Mouse (Mus musculus) heart, embryonic 16.5 days (tissue): ENCODE measurements around the gene 6330409D20Rik. TPM values are rescaled to one million over a fixed set of nuclear protein-coding genes. Genes with fewer than 3 reads are reported as not detected.

Experiments
- ATAC-seq: fragments of 200-750 bp; cut with Nextera tagmentation; replicated peaks from 2 replicates; pipeline ENCODE4 v1.8.0; 2017; ENCODE audit warnings: moderate number of reproducible peaks; ENCODE audit not compliant: insufficient read depth, low FRiP score; ENCODE audit errors: extremely low read depth
- H3K27ac ChIP-seq: fragments of 300-500 bp; sonication (generic); 2 replicates; pipeline ENCODE4 v1.5.1; 2014; ENCODE audit warnings: mild to moderate bottlenecking, low read length, control low read depth, moderate library complexity
- H3K27me3 ChIP-seq: fragments of 300-500 bp; sonication (generic); 2 replicates; pipeline ENCODE4 v1.6.1; 2014; ENCODE audit warnings: low read length, mixed read lengths; ENCODE audit not compliant: control insufficient read depth, insufficient read depth
- H3K36me3 ChIP-seq: fragments of 300-500 bp; sonication (generic); 2 replicates; pipeline ENCODE4 v1.6.1; 2014; ENCODE audit not compliant: control insufficient read depth, insufficient read depth
- H3K4me1 ChIP-seq: fragments of 300-500 bp; sonication (generic); 2 replicates; pipeline ENCODE4 v1.6.1; 2014; ENCODE audit warnings: low read length, mixed read lengths; ENCODE audit not compliant: control insufficient read depth, insufficient read depth
- H3K4me2 ChIP-seq: fragments of 300-500 bp; sonication (generic); 2 replicates; pipeline ENCODE4 v1.6.1; 2014; ENCODE audit warnings: low read depth, mild to moderate bottlenecking, control low read depth, low read length
- H3K4me3 ChIP-seq: fragments of 300-500 bp; sonication (generic); 2 replicates; pipeline ENCODE4 v1.5.1; 2014; ENCODE audit warnings: mild to moderate bottlenecking, control low read depth, low read length
- H3K9ac ChIP-seq: fragments of 300-500 bp; sonication (generic); 2 replicates; pipeline ENCODE4 v1.6.1; 2014; ENCODE audit warnings: low read length, control low read depth
- H3K9me3 ChIP-seq: fragments of 300-500 bp; sonication (generic); replicated peaks from 2 replicates; pipeline ENCODE4 v1.6.1; 2016; ENCODE audit warnings: low read length; ENCODE audit not compliant: control insufficient read depth
- WGBS: fragments of 180-500 bp; shearing (Covaris S2); extraction: QIAGEN DNeasy Blood & Tissue Kit; methylation state at CpG from one replicate; pipeline ENCODE4 v1.1.7; 2014; 5-methylcytosine and 5-hydroxymethylcytosine counted together
- polyA plus RNA-seq: library from polyadenylated mRNA; unstranded; fragments of >200 nt; fragmentation: Nextera tagmentation; extraction: Ambion mirVana; gene quantifications from 2 replicates; pipeline ENCODE4 v1.2.1, GENCODE M21; 2015

6330409D20Rik gene
- polyA plus RNA-seq, 1 experiment from 2014 or later: 0.26 TPM

GRCm38 (mm10) chr2:32705018-32705417 lies 35.8 kb downstream of the 6330409D20Rik start:
- ATAC-seq: no peak
- H3K4me2 ChIP-seq: no peak overlapping the region
- H3K9ac ChIP-seq: no peak overlapping the region
- H3K27ac ChIP-seq: no peak overlapping the region
- no peaks in the 10 kb centered on the region for H3K4me1 ChIP-seq
- WGBS: 92% methylated on average over 7 of the region's 7 CpGs
- H3K4me3 ChIP-seq: no peak overlapping the region
- H3K9me3 ChIP-seq: no peaks in the 10 kb centered on the region
- no peaks in the 10 kb centered on the region for H3K27me3 ChIP-seq
- peaks cover 49% of the 10 kb centered on the region for H3K36me3 ChIP-seq

- ATAC-seq: no peak
- Histone ChIP-seq H3K4me2 (no peak within 1 kb of the TSS), H3K4me1 (no peaks in the 10 kb centered on the region), H3K27ac (no peak within 1 kb of the TSS), H3K9me3 (no peaks in the 10 kb centered on the region), H3K36me3 (peaks cover 42% of the 10 kb centered on the region), H3K9ac (no peak within 1 kb of the TSS), H3K27me3 (no peaks in the 10 kb centered on the region), H3K4me3 (no peak within 1 kb of the TSS)
- WGBS: 76% methylated on average over 2 of the region's 2 CpGs
These were observed 36.8 kb downstream of the 6330409D20Rik start, which contains the start of gene Fpgs for GRCm38 (mm10) chr2:32704021-32704421. Gene Fpgs (minus strand): TSS chr2:32704145.

- 93% methylated on average over 8 of the region's 8 CpGs for WGBS
- no peak overlapping the region for H3K4me2 ChIP-seq
- no peak for ATAC-seq
- H3K36me3 ChIP-seq: peaks cover 34% of the 10 kb centered on the region
- H3K9me3 ChIP-seq: no peaks in the 10 kb centered on the region
- H3K27ac ChIP-seq: no peak overlapping the region
- H3K27me3 ChIP-seq: no peaks in the 10 kb centered on the region
- H3K4me3 ChIP-seq: no peak overlapping the region
- no peaks in the 10 kb centered on the region for H3K4me1 ChIP-seq
- H3K9ac ChIP-seq: no peak overlapping the region
These were observed 37.8 kb downstream of the 6330409D20Rik start for GRCm38 (mm10) chr2:32703046-32703445.

- no peaks in the 10 kb centered on the region for H3K27me3 ChIP-seq
- 79% methylated on average over 14 of the region's 14 CpGs for WGBS
- H3K9ac ChIP-seq: no peak overlapping the region
- H3K4me3 ChIP-seq: no peak overlapping the region
- H3K4me2 ChIP-seq: no peak overlapping the region
- H3K9me3 ChIP-seq: no peaks in the 10 kb centered on the region
- no peaks in the 10 kb centered on the region for H3K4me1 ChIP-seq
- H3K36me3 ChIP-seq: peaks cover 19% of the 10 kb centered on the region
- no peak for ATAC-seq
- no peak overlapping the region for H3K27ac ChIP-seq
These were observed 39.7 kb downstream of the 6330409D20Rik start for GRCm38 (mm10) chr2:32700966-32701743.

- H3K27ac ChIP-seq: no peak overlapping the region
- no peaks in the 10 kb centered on the region for H3K9me3 ChIP-seq
- H3K27me3 ChIP-seq: no peaks in the 10 kb centered on the region
- 72% methylated on average over 6 of the region's 6 CpGs for WGBS
- no peak for ATAC-seq
- H3K9ac ChIP-seq: no peak overlapping the region
- H3K4me1 ChIP-seq: no peaks in the 10 kb centered on the region
- H3K4me2 ChIP-seq: no peak overlapping the region
- H3K4me3 ChIP-seq: no peak overlapping the region
- peaks cover 8% of the 10 kb centered on the region for H3K36me3 ChIP-seq
These were observed 41.1 kb downstream of the 6330409D20Rik start for GRCm38 (mm10) chr2:32699680-32700079.

- 78% methylated on average over 12 of the region's 12 CpGs for WGBS
- no peaks in the 10 kb centered on the region for H3K36me3 ChIP-seq
- peak overlapping the region; percentile 78 for H3K4me2 ChIP-seq
- ATAC-seq: no peak
- no peaks in the 10 kb centered on the region for H3K27me3 ChIP-seq
- peak overlapping the region; percentile 67 for H3K27ac ChIP-seq
- peak overlapping the region; percentile 71 for H3K9ac ChIP-seq
- H3K4me3 ChIP-seq: peak overlapping the region; percentile 85
- H3K9me3 ChIP-seq: no peaks in the 10 kb centered on the region
- H3K4me1 ChIP-seq: peaks cover 8% of the 10 kb centered on the region
These were observed 46.1 kb downstream of the 6330409D20Rik start for GRCm38 (mm10) chr2:32694691-32695090.

- Histone ChIP-seq H3K4me1 (peaks cover 8% of the 10 kb centered on the region), H3K4me2 (peak overlapping the region; percentile 78), H3K9ac (peak overlapping the region; percentile 94), H3K9me3 (no peaks in the 10 kb centered on the region), H3K27ac (peak overlapping the region; percentile 86), H3K27me3 (no peaks in the 10 kb centered on the region), H3K4me3 (peak overlapping the region; percentile 85), H3K36me3 (no peaks in the 10 kb centered on the region)
- WGBS: 0% methylated on average over 51 of the region's 51 CpGs
- peak; percentile 97 for ATAC-seq
These were observed 46.9 kb downstream of the 6330409D20Rik start for GRCm38 (mm10) chr2:32693823-32694411.

- H3K27me3 ChIP-seq: no peaks in the 10 kb centered on the region
- H3K4me2 ChIP-seq: peak overlapping the region; percentile 78
- peak overlapping the region; percentile 94 for H3K9ac ChIP-seq
- no peaks in the 10 kb centered on the region for H3K36me3 ChIP-seq
- peak overlapping the region; percentile 86 for H3K27ac ChIP-seq
- no peak for ATAC-seq
- H3K9me3 ChIP-seq: no peaks in the 10 kb centered on the region
- 17% methylated on average over 7 of the region's 7 CpGs for WGBS
- peaks cover 8% of the 10 kb centered on the region for H3K4me1 ChIP-seq
- peak overlapping the region; percentile 85 for H3K4me3 ChIP-seq
These were observed 47.5 kb downstream of the 6330409D20Rik start for GRCm38 (mm10) chr2:32693282-32693681.

GRCm38 (mm10) chr2:32692496-32692895 lies 48.3 kb downstream of the 6330409D20Rik start:
- H3K4me3 ChIP-seq: no peak overlapping the region
- H3K9me3 ChIP-seq: no peaks in the 10 kb centered on the region
- H3K9ac ChIP-seq: peak overlapping the region; percentile 94; the same call in 1 of the 2 replicates
- 0 out of 2 replicates have a peak, but pooled peaks cover 3% of the 10 kb centered on the region for H3K36me3 ChIP-seq
- no peaks in the 10 kb centered on the region for H3K27me3 ChIP-seq
- H3K4me1 ChIP-seq: peaks cover 8% of the 10 kb centered on the region
- no peak for ATAC-seq
- no peak overlapping the region for H3K4me2 ChIP-seq
- no peak overlapping the region for H3K27ac ChIP-seq
- WGBS: 92% methylated on average over 14 of the region's 14 CpGs
